Mouse (Mus musculus) granulocyte monocyte progenitor cell, adult 5-6 weeks (primary cell): ENCODE results near the gene Nfix. TPM values are rescaled to one million over a fixed set of nuclear protein-coding genes. Genes with fewer than 3 reads are reported as not detected.

Experiments
- ATAC-seq: replicated peaks from 2 replicates; pipeline ENCODE4 v1.8.0; 2016; ENCODE audit warnings: mild to moderate bottlenecking, moderate TSS enrichment, inconsistent platforms; ENCODE audit not compliant: poor library complexity, severe bottlenecking
- total RNA-seq, 2 experiments: library from RNA; stranded (forward) in 1 of 2; stranded (reverse) in 1 of 2; fragments of 200-712, 200-1000 nt in 1 of 2; fragments of >200 nt in 1 of 2; fragmentation: Nextera tagmentation in 1 of 2; gene quantifications; 2 replicates each; pipeline ENCODE4 v1.2.3; 2014 to 2017

Gene Nfix
- total RNA-seq, 2 experiments from 2014 or later = 12.8 to 25.7 TPM

DNA sequence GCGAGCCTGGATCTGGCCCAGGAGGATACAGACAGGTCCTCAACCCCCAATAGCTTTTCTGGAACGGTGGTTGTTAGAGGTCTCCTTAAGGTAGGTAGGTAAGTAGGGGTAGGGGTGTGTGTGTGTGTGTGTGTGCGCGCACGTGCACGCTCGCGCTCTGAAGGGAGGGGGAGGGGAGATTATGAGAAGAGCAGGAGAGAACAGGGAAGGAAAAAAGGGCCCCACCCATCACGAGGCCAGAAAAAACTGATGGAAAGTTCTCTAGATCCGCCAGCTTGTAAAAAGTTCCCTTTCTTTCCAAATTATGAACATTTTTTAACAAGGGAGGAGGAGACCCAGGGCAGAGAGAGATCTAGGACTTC, 57.1 kb downstream of the Nfix start:
- ATAC-seq = no peak

DNA sequence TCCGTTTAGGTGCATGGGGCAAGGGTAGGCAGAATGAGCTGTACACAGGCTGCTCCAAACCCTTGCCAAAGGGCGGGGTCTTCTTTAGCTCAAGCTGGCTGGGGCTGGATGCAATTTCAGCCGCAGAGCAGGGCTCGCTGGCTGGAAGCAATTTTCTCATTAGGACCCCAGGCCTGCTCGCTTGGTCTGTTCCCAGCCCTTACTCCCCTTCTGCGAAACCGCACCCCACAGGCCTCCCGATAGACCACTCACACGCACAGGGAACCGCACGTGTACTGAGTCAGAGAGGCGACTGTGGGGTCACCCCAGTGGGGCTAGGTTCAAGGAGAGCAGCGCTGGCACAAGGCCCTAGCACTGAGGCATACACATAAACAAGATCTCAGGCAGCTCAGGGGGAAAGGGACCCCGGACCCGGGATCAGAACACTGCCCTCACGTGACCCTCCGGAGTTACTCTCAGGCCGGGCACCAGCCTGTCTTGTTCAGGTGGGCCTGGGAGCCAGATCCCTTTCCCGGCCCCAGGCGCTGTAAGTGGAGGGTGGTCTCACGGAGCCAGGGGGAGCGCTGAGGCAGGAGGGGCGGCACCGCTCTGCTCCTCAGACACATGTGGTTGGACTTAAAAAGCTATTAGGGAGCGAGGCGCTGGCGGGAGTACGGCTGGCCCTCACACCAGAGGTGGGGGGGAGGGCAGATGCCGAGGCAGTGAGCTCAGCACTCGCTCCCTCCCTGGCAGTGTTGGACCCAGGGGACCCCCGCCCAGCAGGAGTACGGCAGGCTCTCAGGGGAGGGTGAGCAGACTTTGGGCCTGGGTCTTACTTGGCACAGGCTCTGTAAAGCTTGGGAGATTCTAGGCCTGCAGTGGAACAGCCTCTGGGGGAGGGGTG, 57.7 kb downstream of the Nfix start:
- ATAC-seq = no peak

- ATAC-seq = no peak
Observed at GRCm38 (mm10) chr8:84740895-84741843, 59.0 kb downstream of the Nfix start.

GRCm38 (mm10) chr8:84739401-84739742, 60.8 kb downstream of the Nfix start:
- no peak for ATAC-seq

- ATAC-seq = no peak
Observed at GRCm38 (mm10) chr8:84738715-84739400, 61.3 kb downstream of the Nfix start.

GRCm38 (mm10) chr8:84738266-84738665, 61.9 kb downstream of the Nfix start:
- ATAC-seq = no peak

GRCm38 (mm10) chr8:84737608-84738007, 62.5 kb downstream of the Nfix start:
- ATAC-seq = peak; percentile 93

DNA sequence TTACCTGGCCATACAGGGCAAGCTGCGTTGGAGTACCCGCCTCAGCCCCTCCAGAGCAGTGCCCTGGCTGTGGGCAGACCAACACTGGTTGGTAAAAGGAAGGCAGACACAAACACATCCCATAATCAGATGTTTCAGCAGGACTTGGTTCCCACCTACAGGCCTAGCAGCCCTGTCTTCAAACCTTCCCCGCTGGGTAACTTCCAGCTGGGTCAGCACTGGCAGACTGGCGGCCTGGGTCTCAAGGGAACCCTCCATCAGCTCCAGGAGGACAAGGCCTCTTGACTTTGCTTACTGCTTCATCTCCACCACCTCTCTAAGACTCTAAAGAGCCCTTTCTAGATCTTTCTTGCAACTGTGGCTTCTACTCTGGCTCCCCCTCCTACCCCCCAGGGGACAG, 63.6 kb downstream of the Nfix start:
- ATAC-seq = no peak

DNA sequence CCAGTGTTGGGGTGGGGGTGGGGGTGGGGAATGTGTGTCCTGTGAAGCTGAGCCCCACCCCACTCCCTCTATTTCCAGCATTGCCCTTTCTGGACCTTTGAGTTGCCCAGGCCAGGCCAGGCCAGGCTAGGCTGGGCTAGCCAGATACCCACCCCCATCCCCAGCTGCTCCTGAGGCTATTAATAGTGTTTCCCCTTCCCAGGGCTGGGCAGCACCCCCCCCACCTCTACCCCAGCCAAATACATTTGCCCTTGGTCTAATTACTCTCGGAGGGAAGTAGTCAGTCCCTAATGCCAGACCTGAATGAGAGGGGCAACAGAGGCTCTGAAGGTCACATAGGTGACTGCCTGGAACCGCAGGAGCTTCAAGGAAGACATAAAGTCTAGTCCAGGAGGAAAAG, 64.5 kb downstream of the Nfix start:
- ATAC-seq = no peak

DNA sequence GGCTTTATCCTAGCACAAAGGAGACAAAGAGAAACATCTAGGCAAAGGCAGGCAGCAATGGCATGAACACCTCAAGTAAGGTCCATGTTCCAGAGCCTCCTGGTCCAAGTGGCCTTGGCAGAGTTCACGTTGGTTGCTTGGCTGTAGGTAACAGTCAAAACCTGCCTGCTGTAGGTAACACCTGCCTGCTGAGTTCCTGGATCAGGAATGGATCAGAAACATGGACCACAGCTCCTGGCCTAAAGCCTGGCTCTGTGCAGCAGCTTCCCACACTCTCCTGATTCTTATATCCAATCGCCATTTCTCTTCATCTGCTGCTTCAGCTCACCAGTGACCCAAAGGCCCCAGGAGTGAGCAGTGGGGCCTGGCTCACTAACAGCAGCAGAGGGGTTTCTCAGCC, 65.5 kb downstream of the Nfix start:
- no peak for ATAC-seq

DNA sequence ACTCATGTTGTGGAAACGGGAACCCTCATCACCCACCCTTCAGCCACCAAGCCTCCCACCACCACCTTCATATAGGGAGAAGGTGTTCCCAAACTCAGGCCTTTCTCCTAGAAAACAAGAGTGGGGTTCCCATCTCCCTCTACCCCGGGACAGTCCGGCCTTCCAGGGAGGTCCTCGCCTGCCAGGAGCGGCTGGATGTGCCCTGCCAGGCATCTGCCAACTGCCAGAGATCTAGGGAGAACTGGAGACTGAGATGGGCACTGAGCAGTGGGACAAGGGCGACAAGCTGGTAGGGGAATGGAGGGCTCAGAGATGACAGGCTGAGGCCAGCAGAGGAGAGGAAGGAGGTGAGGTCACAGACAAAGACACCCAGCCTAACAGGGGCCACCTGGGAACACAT, 66.2 kb downstream of the Nfix start:
- no peak for ATAC-seq

- ATAC-seq = no peak
Observed at GRCm38 (mm10) chr8:84732996-84733395, 67.1 kb downstream of the Nfix start.

DNA sequence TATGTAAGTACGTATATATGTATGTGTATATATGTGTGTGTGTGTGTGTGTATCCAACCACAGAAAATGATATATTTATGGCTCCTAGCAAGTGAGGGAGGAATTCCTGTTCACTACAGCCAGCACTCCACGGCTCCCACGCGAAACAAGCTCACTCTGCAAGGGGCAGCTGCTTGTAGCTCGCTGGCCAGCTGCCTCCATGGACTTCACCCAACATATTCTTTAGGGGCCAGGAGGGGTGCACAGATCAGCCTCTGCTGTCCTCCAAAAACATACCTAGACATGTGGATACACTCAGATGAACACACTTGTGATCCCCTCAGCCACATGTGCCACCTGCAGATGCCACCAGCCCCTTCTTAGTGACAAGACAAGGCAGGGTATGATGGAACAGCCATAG, 67.6 kb downstream of the Nfix start:
- ATAC-seq = no peak

DNA sequence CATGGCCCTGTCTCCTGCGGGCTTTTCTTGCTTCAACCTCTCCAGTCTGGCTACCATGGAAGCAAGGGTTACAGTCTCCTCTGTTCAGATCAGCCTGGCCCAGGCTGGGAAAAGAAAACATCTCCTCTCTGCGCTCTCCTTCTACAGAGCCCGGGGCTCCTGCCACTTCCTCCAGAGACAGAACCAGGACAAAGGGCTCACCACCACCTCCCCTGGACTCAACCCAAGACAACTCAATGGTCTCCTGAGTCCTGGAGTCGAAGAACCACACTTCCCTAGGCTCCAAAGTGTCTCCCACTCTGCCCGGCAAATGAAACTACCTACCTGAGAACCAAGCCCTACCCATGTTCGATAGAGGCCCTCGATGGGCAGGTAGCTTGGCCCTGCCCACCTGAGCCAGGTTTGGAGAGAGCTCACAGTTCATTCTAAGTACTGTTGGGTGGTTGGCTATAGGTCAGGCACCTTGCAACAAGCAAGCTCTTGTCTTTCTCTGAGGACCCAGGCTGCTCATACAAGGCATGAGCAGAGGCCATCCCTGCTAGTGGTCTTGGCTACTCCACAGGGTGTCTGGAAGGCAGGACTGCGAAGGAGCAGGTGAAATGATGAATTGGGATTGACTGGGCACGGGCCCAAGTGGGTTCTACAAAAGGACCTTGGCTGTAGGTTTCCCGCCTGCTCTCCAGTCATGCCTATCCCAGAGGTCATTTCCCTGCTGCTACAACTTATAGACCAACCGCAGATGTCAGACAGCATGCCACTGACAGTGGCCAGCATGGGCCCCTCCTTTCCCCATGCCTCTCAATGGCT, 68.6 kb downstream of the Nfix start:
- ATAC-seq = no peak

- peak; percentile 15; the same call in 1 of the 2 replicates for ATAC-seq
Observed at GRCm38 (mm10) chr8:84730541-84731370, 69.4 kb downstream of the Nfix start.

- no peak for ATAC-seq
Observed at GRCm38 (mm10) chr8:84729921-84730362, 70.2 kb downstream of the Nfix start.

GRCm38 (mm10) chr8:84728474-84728873, 71.7 kb downstream of the Nfix start:
- ATAC-seq = no peak

DNA sequence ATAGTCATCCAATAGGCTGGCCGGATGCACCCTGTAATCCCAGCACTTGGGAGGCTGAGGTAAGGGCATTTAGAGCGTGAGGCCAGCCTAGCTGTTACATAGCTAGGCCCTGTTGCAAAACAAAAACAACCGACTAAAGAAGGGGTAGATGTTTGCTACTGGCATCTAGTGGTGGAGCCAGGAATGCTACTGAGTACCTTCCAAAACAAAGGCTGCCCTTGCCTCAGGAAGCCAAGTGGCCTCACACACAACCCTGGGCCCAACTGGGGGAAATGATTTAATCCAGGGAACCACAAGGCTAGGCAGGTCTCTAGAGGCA, 74.2 kb downstream of the Nfix start:
- ATAC-seq = peak; percentile 50

- no peak for ATAC-seq
Observed at GRCm38 (mm10) chr8:84725246-84725940, 74.8 kb downstream of the Nfix start.
